Mouse (Mus musculus) embryo, embryonic 9.5 days (tissue): ENCODE results near the gene Wwp2.

Experiments
- DNase-seq: peaks from one replicate; pipeline ENCODE4 v3.0.0-alpha.2; 2017; ENCODE audit errors: extremely low spot score

Wwp2 gene

GRCm38 (mm10) chr8:107435421-107435961 is 674 bp upstream of the Wwp2 start:
- no peak for DNase-seq

DNA sequence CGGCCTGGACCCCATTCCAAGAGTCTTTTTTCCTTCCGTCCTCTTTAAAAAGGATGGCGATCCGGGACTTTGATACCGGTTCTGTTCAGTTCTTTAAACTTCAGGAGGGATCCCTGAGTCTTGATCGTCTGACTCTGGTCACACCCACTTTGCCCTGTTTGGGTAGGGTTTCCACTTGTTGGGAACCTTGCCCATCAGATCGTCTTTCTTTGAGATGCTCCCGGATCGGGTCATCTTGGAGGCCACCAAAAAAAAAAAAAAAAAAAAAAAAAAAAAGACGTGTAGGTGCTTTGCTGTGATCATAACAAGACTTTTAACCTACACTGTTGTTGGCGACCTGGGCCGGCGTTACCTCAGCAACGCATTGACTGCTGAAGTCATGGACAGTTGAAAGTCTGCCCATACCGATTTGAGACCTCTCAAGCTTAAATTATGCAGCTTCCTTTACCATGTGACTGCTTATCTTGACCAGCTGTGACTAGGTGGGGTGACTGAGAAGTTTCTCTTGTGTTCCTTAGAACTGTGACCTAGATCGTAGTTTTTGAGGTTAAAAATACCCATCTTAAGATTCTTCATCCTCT is 766 bp downstream of the Wwp2 start:
- DNase-seq = no peak

GRCm38 (mm10) chr8:107437711-107438110 is 1.5 kb downstream of the Wwp2 start:
- DNase-seq = no peak

DNA sequence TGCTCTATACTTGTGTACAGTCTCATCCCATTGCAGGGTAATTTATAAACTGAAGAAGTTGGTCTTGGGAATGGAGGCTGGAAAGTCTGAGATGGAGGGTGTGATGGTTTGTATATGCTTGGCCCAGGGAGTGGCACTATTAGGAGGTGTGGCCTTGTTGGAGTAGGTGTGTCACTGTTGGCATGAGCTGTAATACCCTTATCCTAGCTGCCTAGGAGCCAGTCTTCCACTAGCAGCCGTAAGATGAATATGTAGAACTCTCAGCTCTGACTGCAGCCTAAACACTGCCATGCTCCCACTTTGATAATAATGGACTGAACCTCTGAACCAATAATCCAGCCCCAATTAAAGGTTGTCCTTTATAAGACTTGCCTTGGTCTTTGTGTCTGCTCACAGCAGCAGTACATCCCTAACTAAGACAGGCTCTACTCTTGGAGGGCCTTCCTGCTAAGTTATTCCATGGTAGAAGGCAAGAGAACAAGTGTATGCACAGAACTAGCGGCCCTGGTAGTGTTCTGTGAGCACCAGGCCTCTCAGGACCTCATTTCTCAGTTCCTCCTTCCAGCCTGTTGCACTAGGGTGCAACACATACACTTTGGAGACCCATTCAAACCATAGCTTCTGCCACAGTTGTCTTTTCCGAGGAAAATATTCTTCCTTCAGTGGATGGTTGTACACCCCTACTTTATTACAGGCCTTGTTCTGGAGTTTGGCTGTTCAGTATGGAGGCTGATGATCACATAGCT is 3.9 kb downstream of the Wwp2 start:
- DNase-seq = no peak

DNA sequence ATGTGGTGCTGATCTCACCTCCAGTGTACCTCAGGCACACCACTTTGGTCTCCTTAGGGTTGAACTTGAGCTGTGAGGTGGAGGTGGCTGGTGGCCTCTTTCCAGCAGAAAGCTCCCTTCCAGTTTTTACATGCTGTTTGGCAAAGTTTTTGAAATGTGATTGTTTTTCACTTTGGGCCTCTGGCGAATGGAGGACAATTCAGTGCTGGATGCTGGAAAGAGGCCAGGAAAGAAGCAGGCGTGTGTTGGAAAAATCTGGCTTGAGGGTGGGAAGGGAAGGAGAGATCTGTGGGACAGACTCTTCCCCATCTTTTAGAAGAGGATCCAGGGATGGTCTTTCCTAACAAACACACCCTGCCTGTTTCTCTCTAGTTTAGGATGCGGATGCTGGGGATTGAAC is 8.5 kb downstream of the Wwp2 start:
- DNase-seq = no peak

- no peak for DNase-seq
These were observed 11.5 kb downstream of the Wwp2 start for GRCm38 (mm10) chr8:107447713-107448112.

- DNase-seq = no peak
These were observed 12.3 kb downstream of the Wwp2 start for GRCm38 (mm10) chr8:107448382-107448889.

DNA sequence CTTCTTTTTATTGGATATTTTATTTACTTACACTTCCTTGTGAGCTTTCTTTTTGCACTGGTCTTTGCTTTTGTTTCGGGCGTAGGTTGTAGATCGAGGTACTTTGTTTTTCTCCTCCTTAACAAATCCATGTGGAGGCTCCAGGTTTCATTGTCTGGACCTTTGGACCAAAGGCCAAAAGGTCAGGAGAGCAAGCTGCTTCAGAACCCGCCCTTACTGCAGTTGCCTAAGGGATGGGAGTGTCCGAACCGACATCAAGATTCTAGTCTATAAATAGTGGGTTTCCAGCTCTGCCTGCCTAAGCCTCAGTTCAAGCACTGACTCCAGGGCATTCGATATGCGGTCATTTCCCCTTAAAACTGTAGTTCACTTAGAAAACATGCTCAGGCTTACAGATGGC is 13.0 kb downstream of the Wwp2 start:
- peak; percentile 25 for DNase-seq

- no peak for DNase-seq
These were observed 13.5 kb downstream of the Wwp2 start for GRCm38 (mm10) chr8:107449655-107450054.

DNA sequence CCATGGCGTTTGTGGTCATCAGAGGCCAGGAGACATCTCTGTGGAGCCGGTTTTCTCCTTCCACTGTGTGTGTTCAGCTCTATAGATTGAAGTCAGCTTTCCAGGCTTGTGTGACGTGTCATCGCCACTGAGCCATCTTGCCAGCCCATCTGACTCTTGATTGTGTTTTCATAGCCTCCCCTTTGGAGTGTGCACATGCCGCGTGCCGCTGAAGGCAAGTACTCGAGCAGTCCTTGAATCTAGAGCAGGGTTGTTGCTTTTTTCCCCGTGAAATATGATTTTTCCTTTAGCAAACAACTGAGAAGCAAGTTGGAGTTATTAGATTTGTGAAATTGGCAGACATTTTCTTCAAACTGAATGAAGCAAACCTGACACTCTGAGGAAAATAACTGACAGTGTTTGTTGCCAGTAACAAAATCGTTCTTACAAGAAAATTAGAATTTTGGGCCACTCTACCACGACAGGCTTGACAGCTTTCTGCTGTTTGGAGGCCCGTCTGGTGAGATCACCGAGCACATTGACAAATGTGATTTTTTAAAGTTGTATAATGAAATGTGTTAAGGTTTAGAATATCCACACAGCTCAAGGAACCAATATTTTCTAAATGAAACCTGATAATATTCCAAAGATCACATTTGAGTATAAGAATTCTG is 15.4 kb downstream of the Wwp2 start:
- no peak for DNase-seq

- DNase-seq = no peak
These were observed 17.2 kb downstream of the Wwp2 start for GRCm38 (mm10) chr8:107453386-107453785.

- peak; percentile 47 for DNase-seq
These were observed 19.1 kb downstream of the Wwp2 start for GRCm38 (mm10) chr8:107455268-107455667.

DNA sequence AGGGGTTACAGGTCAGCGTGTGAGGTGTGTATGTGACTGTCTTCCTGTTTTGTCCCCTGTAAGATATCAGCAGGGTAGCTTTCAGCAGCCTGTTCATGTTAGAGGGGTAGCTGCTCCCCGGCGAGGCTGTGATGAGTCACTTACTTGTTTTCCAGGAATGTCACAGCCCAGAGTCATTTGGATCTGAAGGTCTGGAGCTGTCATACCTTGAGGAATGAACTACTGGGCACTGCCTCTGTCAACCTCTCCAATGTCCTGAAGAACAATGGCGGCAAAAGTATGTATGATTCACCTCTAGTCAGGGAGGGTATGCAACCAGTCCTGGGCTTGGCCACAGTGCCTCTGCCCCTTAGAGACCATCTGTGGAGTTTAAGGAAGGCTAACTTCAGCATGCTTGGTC is 21.6 kb downstream of the Wwp2 start:
- no peak for DNase-seq

GRCm38 (mm10) chr8:107458281-107458680 is 22.1 kb downstream of the Wwp2 start:
- DNase-seq = no peak

DNA sequence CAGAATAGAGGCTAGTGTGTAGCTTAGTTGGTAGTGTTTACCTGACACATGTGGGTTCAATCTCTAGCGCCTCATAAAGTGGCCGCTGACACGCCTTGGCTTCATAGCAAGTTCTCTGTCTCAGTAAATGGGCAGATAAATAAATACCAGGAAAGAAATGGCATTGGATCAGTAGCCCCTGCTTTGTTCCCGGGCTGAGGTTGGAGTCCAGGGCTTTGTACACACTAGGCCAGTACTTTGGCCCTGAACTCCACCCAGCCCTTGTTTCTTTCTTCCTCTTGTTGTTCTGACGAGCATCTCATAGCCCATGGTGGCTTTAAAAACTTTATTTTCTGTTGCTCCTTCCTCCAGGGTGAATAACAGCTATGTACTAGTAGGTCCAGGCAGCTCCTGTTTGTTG is 26.3 kb downstream of the Wwp2 start:
- DNase-seq = no peak

DNA sequence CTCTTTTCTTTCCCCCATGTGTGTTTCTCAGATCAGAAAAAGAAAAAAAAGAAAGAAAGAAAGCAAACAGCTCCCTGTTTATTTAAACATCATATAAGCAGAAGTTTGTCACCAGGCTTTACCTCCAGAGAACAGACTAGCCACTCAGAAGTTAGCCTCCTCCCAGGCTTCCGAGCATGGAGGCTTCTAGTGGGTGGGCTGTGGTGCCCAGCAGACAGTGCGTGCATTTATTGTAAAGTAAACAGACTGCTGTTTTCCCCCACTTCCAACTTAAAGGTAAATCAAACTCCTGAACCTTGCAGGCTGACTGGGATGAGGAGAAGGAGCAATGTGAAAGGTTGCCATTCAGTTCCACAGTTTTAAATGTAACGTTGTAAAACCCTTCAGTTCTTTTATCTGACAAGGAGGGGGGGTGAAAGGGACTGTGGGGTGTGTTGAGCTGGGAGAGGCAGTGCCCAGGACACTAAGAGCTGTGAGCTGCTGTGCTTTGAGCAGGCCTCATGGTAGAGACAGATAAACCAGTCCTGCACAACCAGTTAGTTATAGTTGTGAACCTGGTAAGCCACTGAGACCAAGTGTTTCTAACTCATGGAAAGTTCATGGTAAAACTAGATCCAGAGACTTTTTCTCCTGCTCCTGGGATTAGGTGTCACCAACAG is 29.3 kb downstream of the Wwp2 start:
- DNase-seq = no peak

DNA sequence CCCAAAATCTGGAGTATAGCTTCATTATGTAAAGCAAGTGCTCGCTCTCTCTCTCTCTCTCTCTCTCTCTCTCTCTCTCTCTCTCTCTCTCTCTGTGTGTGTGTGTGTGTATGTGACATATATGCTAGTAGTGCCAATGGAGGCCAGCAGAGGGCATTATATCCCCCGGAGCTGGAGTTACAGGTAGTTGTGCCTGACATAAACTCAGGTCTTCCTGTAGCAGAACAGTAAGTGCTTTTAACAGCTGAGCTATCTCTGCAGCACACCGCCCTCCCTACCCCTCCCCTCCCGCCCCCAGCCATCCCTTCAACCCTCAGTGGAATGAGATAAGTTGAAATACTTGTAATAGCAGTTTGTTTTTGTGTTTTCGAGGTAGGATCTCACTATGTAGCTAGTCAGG is 30.5 kb downstream of the Wwp2 start:
- no peak for DNase-seq

DNA sequence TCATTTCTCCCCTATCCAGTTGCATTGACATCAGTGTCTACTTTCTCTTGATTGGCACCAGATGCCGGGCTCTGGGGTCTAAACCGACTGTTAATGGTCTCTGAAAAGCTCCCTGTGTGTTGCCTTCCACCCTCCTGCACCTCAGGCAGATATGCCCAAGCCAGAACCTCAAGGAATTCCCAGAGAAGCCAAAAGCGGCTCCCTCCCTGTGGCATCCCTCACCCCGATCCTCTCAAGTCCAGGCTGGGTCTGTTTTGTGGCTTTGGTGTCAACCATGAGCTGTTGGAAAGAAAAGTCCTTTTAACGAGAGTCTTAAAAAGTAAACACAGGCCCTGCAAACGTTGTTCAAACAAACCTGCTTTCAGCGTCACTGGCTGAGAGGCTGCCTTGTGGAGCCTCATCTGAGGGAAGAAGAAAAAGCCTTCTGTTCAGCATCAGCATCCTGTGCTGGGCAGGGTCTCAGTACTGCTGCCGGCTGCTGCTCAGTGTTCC is 32.7 kb downstream of the Wwp2 start:
- DNase-seq = peak; percentile 21

- DNase-seq = no peak
These were observed 34.1 kb downstream of the Wwp2 start for GRCm38 (mm10) chr8:107470302-107470701.

DNA sequence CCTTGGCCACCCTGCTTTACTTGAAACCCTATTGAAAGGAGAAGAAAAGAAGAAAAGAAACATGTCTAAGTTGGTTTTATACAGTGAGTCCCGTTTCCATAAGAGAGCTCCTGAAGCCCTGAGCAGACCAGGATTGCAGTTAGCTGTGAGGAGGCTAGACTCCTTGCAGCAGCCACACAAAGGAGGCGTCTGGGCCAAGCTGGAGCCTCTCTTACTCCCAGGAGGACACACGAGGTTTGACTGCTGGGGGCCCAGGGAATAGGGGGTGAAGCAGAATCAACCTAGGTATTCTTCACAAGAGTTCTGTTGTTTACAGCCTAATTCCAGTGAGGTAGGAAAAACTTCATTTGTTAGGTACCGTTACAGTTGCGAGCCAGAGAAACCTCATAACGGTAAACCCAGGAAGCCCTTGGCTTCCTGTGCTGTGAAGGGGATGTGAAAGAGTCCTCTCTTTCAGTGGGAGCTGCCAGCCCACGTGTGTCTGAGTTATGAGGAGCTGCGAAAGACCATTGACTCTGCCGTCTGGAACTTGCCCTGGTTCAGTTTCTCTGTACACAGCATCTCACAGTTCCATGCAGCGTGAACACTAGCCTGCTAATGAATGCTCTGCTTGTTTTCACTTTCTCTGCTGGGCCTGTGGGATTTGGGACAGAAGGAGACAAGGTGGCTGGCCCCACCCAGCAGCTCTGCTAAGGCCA is 36.4 kb downstream of the Wwp2 start:
- DNase-seq = no peak

GRCm38 (mm10) chr8:107473369-107473768 is 37.2 kb downstream of the Wwp2 start:
- DNase-seq = no peak
